Mouse (Mus musculus): ENCODE data around the gene Gm10722. TPM values are rescaled to one million over a fixed set of nuclear protein-coding genes. Genes with fewer than 3 reads are reported as not detected.
"Not testable (repeated sequence)": the region's sequence is repeated elsewhere in the genome, so short reads cannot be mapped to it uniquely, and the experiment has no call there.

The Gm10722 gene
- polyA plus RNA-seq, 1 experiment from 2014 or later, result not detected

DNA sequence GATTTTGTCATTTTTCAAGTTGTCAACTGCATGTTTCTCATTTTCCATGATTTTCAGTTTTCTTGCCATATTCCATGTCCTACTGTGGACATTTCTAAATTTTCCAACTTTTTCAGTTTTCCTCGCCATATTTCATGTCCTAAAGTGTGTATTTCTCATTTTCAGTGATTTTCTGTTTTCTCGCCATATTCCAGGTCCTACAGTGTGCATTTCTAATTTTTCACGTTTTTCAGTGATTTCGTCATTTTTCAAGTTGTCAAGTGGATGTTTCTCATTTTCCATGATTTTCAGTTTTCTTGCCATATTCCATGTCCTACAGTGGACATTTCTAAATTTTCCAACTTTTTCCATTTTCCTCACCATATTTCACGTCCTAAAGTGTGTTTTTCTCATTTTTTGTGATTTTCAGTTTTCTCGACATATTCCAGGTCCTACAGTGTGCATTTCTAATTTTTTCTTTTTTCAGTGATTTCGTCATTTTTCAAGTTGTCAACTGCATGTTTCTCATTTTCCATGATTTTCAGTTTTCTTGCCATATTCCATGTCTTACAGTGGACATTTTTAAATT, 11.4 kb downstream of the Gm10722 start:
- not testable (repeated sequence) for ATAC-seq (replicated peaks; ENCODE audit: low FRiP score, low TSS enrichment, low read depth); H3K4me3 ChIP-seq (ENCODE audit: low read depth, low read length); H3K9ac ChIP-seq (ENCODE audit: low read length); H3K27me3 ChIP-seq (replicated peaks; ENCODE audit: control insufficient read depth, insufficient read depth, low read length); H3K27ac ChIP-seq (ENCODE audit: low read depth); DNase-seq (ENCODE audit: low spot score); H3K36me3 ChIP-seq (ENCODE audit: control insufficient read depth, insufficient read depth, low read length); H3K4me2 ChIP-seq (ENCODE audit: low read length); H3K9me3 ChIP-seq (ENCODE audit: control insufficient read depth, low read length); H3K4me1 ChIP-seq (replicated peaks; ENCODE audit: control insufficient read depth, insufficient read depth, low read length)
- WGBS, result 75% methylated on average over 2 of the region's 7 CpGs

DNA sequence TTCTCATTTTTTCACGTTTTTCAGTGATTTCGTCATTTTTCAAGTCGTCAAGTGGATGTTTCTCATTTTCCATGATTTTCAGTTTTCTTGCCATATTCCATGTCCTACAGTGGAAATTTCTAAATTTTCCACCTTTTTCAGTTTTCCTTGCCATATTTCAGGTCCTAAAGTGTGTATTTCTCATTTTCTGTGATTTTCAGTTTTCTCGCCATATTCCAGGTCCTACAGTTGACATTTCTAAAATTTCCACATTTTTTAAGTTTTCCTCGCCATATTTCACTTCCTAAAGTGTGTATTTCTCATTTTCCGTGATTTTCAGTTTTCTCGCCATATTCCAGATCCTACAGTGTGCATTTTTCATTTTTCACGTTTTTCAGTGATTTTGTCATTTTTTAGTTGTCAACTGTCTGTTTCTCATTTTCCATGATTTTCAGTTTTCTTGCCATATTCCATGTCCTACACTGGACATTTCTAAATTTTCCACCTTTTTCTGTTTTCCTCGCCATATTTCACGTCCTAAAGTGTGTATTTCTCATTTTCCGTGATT, 12.1 kb downstream of the Gm10722 start, which contains the start of gene Gm10721:
Gm10721 (plus strand) TSS at position 408 of the 547 bp plus-strand sequence.
- H3K9ac ChIP-seq (ENCODE audit: low read length); H3K4me2 ChIP-seq (ENCODE audit: low read length); H3K4me3 ChIP-seq (ENCODE audit: low read depth, low read length); H3K27me3 ChIP-seq (replicated peaks; ENCODE audit: control insufficient read depth, insufficient read depth, low read length); H3K27ac ChIP-seq (ENCODE audit: low read depth); H3K9me3 ChIP-seq (ENCODE audit: control insufficient read depth, low read length); H3K36me3 ChIP-seq (ENCODE audit: control insufficient read depth, insufficient read depth, low read length); DNase-seq (ENCODE audit: low spot score); H3K4me1 ChIP-seq (replicated peaks; ENCODE audit: control insufficient read depth, insufficient read depth, low read length): not testable (repeated sequence)
- WGBS, result no CpG with 5 or more reads among the region's 11 CpGs
- peak; percentile 65; the same call in 1 of the 2 replicates for ATAC-seq (replicated peaks; ENCODE audit: low FRiP score, low TSS enrichment, low read depth)

DNA sequence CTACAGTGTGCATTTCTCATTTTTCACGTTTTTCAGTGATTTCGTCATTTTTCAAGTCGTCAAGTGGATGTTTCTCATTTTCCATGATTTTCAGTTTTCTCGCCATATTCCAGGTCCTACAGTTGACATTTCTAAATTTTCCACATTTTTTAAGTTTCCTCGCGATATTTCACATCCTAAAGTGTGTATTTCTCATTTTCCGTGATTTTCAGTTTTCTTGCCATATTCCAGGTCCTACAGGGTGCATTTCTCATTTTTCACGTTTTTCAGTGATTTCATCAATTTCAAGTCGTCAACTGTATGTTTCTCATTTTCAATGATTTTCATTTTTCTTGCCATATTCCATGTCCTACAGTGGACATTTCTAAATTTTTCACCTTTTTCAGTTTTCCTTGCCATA, 14.6 kb downstream of the Gm10722 start, which contains the start of gene Gm10720:
Gm10720 (plus strand) TSS at position 301 of the 400 bp plus-strand sequence.
- H3K4me3 ChIP-seq (ENCODE audit: low read depth, low read length); H3K4me1 ChIP-seq (replicated peaks; ENCODE audit: control insufficient read depth, insufficient read depth, low read length); H3K9me3 ChIP-seq (ENCODE audit: control insufficient read depth, low read length); H3K27me3 ChIP-seq (replicated peaks; ENCODE audit: control insufficient read depth, insufficient read depth, low read length); DNase-seq (ENCODE audit: low spot score); ATAC-seq (replicated peaks; ENCODE audit: low FRiP score, low TSS enrichment, low read depth); H3K9ac ChIP-seq (ENCODE audit: low read length); H3K27ac ChIP-seq (ENCODE audit: low read depth); H3K36me3 ChIP-seq (ENCODE audit: control insufficient read depth, insufficient read depth, low read length); H3K4me2 ChIP-seq (ENCODE audit: low read length): not testable (repeated sequence)
- WGBS, result 59% methylated on average over 4 of the region's 9 CpGs

DNA sequence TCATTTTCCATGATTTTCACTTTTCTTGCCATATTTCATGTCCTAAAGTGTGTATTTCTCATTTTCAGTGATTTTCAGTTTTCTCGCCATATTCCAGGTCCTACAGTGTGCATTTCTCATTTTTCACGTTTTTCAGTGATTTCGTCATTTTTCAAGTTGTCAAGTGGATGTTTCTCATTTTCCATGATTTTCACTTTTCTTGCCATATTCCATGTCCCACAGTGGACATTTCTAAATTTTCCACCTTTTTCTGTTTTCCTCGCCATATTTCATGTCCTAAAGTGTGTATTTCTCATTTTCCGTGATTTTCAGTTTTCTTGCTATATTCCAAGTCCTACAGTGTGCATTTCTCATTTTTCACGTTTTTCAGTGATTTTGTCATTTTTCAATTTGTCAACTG, 15.2 kb downstream of the Gm10722 start:
- not testable (repeated sequence) for H3K27me3 ChIP-seq (replicated peaks; ENCODE audit: control insufficient read depth, insufficient read depth, low read length); H3K27ac ChIP-seq (ENCODE audit: low read depth); H3K36me3 ChIP-seq (ENCODE audit: control insufficient read depth, insufficient read depth, low read length); ATAC-seq (replicated peaks; ENCODE audit: low FRiP score, low TSS enrichment, low read depth); H3K4me3 ChIP-seq (ENCODE audit: low read depth, low read length); H3K9me3 ChIP-seq (ENCODE audit: control insufficient read depth, low read length); H3K4me1 ChIP-seq (replicated peaks; ENCODE audit: control insufficient read depth, insufficient read depth, low read length); DNase-seq (ENCODE audit: low spot score); H3K4me2 ChIP-seq (ENCODE audit: low read length); H3K9ac ChIP-seq (ENCODE audit: low read length)
- WGBS, result 74% methylated on average over 4 of the region's 6 CpGs

DNA sequence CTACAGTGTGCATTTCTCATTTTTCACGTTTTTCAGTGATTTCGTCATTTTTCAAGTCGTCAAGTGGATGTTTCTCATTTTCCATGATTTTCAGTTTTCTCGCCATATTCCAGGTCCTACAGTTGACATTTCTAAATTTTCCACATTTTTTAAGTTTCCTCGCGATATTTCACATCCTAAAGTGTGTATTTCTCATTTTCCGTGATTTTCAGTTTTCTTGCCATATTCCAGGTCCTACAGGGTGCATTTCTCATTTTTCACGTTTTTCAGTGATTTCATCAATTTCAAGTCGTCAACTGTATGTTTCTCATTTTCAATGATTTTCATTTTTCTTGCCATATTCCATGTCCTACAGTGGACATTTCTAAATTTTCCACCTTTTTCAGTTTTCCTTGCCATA, 16.4 kb downstream of the Gm10722 start, which contains the start of gene Gm10719:
Gm10719 (plus strand) TSS at position 301 of the 400 bp plus-strand sequence.
- not testable (repeated sequence) for H3K36me3 ChIP-seq (ENCODE audit: control insufficient read depth, insufficient read depth, low read length); ATAC-seq (replicated peaks; ENCODE audit: low FRiP score, low TSS enrichment, low read depth)
- no CpG with 5 or more reads among the region's 9 CpGs for WGBS

DNA sequence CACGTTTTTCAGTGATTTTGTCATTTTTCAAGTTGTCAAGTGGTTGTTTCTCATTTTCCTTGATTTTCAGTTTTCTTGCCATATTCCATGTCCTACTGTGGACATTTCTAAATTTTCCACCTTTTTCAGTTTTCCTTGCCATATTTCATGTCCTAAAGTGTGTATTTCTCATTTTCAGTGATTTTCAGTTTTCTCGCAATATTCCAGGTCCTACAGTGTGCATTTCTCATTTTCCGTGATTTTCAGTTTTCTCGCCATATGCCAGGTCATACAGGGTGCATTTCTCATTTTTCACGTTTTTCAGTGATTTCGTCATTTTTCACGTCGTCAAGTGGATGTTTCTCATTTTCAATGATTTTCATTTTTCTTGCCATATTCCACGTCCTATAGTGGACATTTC, 18.2 kb downstream of the Gm10722 start:
- 70% methylated on average over 9 of the region's 9 CpGs for WGBS
- not testable (repeated sequence) for H3K36me3 ChIP-seq (ENCODE audit: control insufficient read depth, insufficient read depth, low read length); H3K4me1 ChIP-seq (replicated peaks; ENCODE audit: control insufficient read depth, insufficient read depth, low read length); H3K27ac ChIP-seq (ENCODE audit: low read depth); H3K27me3 ChIP-seq (replicated peaks; ENCODE audit: control insufficient read depth, insufficient read depth, low read length); H3K9me3 ChIP-seq (ENCODE audit: control insufficient read depth, low read length); ATAC-seq (replicated peaks; ENCODE audit: low FRiP score, low TSS enrichment, low read depth); H3K9ac ChIP-seq (ENCODE audit: low read length); H3K4me2 ChIP-seq (ENCODE audit: low read length); DNase-seq (ENCODE audit: low spot score); H3K4me3 ChIP-seq (ENCODE audit: low read depth, low read length)

More for the DNA sequence above, 16.4 kb downstream of the Gm10722 start, which contains the start of gene Gm10719:
- H3K9ac ChIP-seq (ENCODE audit: low read length); H3K27ac ChIP-seq (ENCODE audit: low read depth); DNase-seq (ENCODE audit: low spot score); H3K27me3 ChIP-seq (replicated peaks; ENCODE audit: control insufficient read depth, insufficient read depth, low read length); H3K4me3 ChIP-seq (ENCODE audit: low read depth, low read length); H3K9me3 ChIP-seq (ENCODE audit: control insufficient read depth, low read length); H3K4me2 ChIP-seq (ENCODE audit: low read length); H3K4me1 ChIP-seq (replicated peaks; ENCODE audit: control insufficient read depth, insufficient read depth, low read length): not testable (repeated sequence)

DNA sequence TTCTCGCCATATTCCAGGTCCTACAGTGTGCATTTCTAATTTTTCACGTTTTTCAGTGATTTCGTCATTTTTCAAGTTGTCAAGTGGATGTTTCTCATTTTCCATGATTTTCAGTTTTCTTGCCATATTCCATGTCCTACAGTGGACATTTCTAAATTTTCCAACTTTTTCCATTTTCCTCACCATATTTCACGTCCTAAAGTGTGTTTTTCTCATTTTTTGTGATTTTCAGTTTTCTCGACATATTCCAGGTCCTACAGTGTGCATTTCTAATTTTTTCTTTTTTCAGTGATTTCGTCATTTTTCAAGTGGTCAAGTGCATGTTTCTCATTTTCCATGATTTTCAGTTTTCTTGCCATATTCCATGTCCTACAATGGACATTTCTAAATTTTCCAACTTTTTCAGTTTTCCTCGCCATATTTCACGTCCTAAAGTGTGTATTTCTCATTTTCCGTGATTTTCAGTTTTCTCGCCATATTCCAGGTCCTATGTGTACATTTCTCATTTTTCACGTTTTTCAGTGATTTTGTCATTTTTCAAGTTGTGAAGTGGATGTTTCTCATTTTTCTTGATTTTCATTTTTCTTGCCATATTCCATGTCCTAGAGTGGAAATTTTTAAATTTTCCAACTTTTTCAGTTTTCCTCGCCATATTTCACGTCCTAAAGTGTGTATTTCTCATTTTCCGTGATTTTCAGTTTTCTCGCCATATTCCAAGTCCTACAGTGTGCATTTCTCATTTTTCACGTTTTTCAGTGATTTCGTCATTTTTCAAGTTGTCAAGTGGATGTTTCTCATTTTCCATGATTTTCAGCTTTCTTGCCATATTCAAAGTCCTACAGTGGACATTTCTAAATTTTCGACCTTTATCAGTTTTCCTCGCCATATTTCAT, 19.4 kb downstream of the Gm10722 start:
- H3K36me3 ChIP-seq (ENCODE audit: control insufficient read depth, insufficient read depth, low read length); H3K27ac ChIP-seq (ENCODE audit: low read depth); DNase-seq (ENCODE audit: low spot score); H3K4me1 ChIP-seq (replicated peaks; ENCODE audit: control insufficient read depth, insufficient read depth, low read length); H3K9ac ChIP-seq (ENCODE audit: low read length); H3K9me3 ChIP-seq (ENCODE audit: control insufficient read depth, low read length); H3K27me3 ChIP-seq (replicated peaks; ENCODE audit: control insufficient read depth, insufficient read depth, low read length); H3K4me3 ChIP-seq (ENCODE audit: low read depth, low read length); H3K4me2 ChIP-seq (ENCODE audit: low read length): not testable (repeated sequence)
- ATAC-seq (replicated peaks; ENCODE audit: low FRiP score, low TSS enrichment, low read depth), result 0 out of 2 replicates have a peak, but pooled peaks have one; percentile 65
- 80% methylated on average over 11 of the region's 19 CpGs for whole genome bisulfite sequencing

DNA sequence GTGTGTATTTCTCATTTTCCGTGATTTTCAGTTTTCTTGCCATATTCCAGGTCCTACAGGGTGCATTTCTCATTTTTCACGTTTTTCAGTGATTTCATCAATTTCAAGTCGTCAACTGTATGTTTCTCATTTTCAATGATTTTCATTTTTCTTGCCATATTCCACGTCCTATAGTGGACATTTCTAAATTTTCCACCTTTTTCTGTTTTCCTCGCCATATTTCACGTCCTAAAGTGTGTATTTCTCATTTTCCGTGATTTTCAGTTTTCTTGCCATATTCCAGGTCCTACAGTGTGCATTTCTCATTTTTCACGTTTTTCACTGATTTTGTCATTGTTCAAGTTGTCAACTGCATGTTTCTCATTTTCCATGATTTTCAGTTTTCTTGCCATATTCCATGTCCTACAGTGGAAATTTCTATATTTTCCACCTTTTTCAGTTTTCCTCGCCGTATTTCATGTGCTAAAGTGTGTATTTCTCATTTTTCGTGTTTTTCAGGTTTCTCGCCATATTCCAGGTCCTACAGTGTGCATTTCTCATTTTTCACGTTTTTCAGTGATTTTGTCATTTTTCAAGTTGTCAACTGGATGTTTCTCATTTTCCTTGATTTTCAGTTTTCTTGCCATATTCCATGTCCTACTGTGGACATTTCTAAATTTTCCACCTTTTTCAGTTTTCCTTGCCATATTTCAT, 21.7 kb downstream of the Gm10722 start:
- WGBS, result 72% methylated on average over 9 of the region's 13 CpGs
- not testable (repeated sequence) for H3K4me2 ChIP-seq (ENCODE audit: low read length); ATAC-seq (replicated peaks; ENCODE audit: low FRiP score, low TSS enrichment, low read depth); H3K9me3 ChIP-seq (ENCODE audit: control insufficient read depth, low read length); H3K4me1 ChIP-seq (replicated peaks; ENCODE audit: control insufficient read depth, insufficient read depth, low read length); H3K27me3 ChIP-seq (replicated peaks; ENCODE audit: control insufficient read depth, insufficient read depth, low read length); H3K4me3 ChIP-seq (ENCODE audit: low read depth, low read length); H3K9ac ChIP-seq (ENCODE audit: low read length); H3K36me3 ChIP-seq (ENCODE audit: control insufficient read depth, insufficient read depth, low read length); H3K27ac ChIP-seq (ENCODE audit: low read depth)
- peak; percentile 9 for DNase-seq (ENCODE audit: low spot score)

Measured in intestine, embryonic 14.5 days (tissue).